Mouse (Mus musculus) forebrain, postnatal 0 days (tissue): ENCODE data around the gene Rassf5. TPM values are rescaled to one million over a fixed set of nuclear protein-coding genes. Genes with fewer than 3 reads are reported as not detected.

Experiments
- ATAC-seq: fragments of 200-750 bp; cut with Nextera tagmentation; 2 replicates; pipeline ENCODE4 v1.8.0; 2017; ENCODE audit warnings: mild to moderate bottlenecking, moderate library complexity
- DNase-seq: peaks from one replicate; pipeline ENCODE4 v3.0.0-alpha.2; 2015
- H3K27ac ChIP-seq: fragments of 300-500 bp; sonication (generic); 2 replicates; pipeline ENCODE4 v1.5.1; 2014; ENCODE audit warnings: low read depth, mild to moderate bottlenecking, antibody characterized with exemption, low read length, moderate library complexity, mixed read lengths
- H3K27me3 ChIP-seq: fragments of 300-500 bp; sonication (generic); 2 replicates; pipeline ENCODE4 v1.6.1; 2014; ENCODE audit warnings: mild to moderate bottlenecking, low read length, mixed read lengths; ENCODE audit not compliant: insufficient read depth
- H3K36me3 ChIP-seq: fragments of 300-500 bp; sonication (generic); 2 replicates; pipeline ENCODE4 v1.6.1; 2014; ENCODE audit warnings: mild to moderate bottlenecking, moderate library complexity; ENCODE audit not compliant: insufficient read depth
- H3K4me1 ChIP-seq: fragments of 300-500 bp; sonication (generic); 2 replicates; pipeline ENCODE4 v1.6.1; 2014; ENCODE audit warnings: antibody characterized with exemption; ENCODE audit not compliant: insufficient read depth
- H3K4me2 ChIP-seq: fragments of 300-500 bp; sonication (generic); 2 replicates; pipeline ENCODE4 v1.6.1; 2014; ENCODE audit warnings: low read depth, mild to moderate bottlenecking, moderate library complexity
- H3K4me3 ChIP-seq: fragments of 300-500 bp; sonication (generic); 2 replicates; pipeline ENCODE4 v1.5.1; 2014; ENCODE audit warnings: low read depth, low read length, mixed read lengths
- H3K9ac ChIP-seq: fragments of 300-500 bp; sonication (generic); 2 replicates; pipeline ENCODE4 v1.6.1; 2014; ENCODE audit warnings: mild to moderate bottlenecking
- H3K9me3 ChIP-seq: fragments of 300-500 bp; sonication (generic); 2 replicates; pipeline ENCODE4 v1.6.1; 2016; ENCODE audit warnings: low read length
- CTCF ChIP-seq: sonication (generic); IDR thresholded peaks from 2 replicates; pipeline ENCODE4 v1.5.1; 2016; ENCODE audit warnings: antibody characterized with exemption, control low read depth, low read depth
- WGBS: fragments of 180-500 bp; shearing (Covaris S2); extraction: QIAGEN DNeasy Blood & Tissue Kit; methylation state at CpG from one replicate; pipeline ENCODE4 v1.1.7; 2014; 5-methylcytosine and 5-hydroxymethylcytosine counted together
- polyA plus RNA-seq: library from polyadenylated mRNA; unstranded; fragments of >200 nt; fragmentation: Nextera tagmentation; extraction: Ambion mirVana; gene quantifications from 2 replicates; pipeline ENCODE4 v1.2.1, GENCODE M21; 2015
- total RNA-seq: library from RNA; depleted of rRNA; stranded (reverse); fragments of >200 nt; gene quantifications from 2 replicates; pipeline ENCODE4 v1.2.3, GENCODE M21; 2014

Rassf5 gene
- total and polyA plus RNA-seq, 2 experiments from 2014 or later = 2.7 to 6.7 TPM

DNA sequence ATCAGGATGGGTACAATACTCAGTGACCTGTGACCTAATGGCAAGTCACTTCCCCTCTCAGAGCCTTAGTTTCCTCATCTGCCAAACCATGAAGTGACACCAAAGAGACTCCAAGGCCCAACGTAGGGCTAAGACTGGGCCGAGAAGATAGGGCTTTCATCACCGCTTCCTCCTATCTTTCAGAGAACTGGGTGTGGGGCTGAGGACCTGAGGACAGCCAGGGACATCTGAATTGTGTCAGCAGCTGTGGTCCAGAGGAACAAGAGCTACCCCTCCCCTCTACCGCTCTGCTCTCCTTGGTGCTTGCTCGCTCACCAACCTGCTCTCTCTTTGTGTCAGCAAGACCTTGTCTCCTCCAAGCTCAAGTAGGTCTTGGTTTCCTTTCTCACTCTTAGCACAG is 56.4 kb downstream of the Rassf5 start:
- H3K36me3 ChIP-seq = no peaks in the 10 kb centered on the region
- H3K9me3 ChIP-seq = no peaks in the 10 kb centered on the region
- TF ChIP-seq CTCF = no peak
- ATAC-seq = no peak
- 97% methylated on average over 5 of the region's 5 CpGs for WGBS
- no peak overlapping the region for H3K27ac ChIP-seq
- no peak overlapping the region for H3K4me3 ChIP-seq
- no peak overlapping the region for H3K9ac ChIP-seq
- DNase-seq = no peak
- H3K27me3 ChIP-seq = no peaks in the 10 kb centered on the region
- H3K4me1 ChIP-seq = no peaks in the 10 kb centered on the region
- no peak overlapping the region for H3K4me2 ChIP-seq

DNA sequence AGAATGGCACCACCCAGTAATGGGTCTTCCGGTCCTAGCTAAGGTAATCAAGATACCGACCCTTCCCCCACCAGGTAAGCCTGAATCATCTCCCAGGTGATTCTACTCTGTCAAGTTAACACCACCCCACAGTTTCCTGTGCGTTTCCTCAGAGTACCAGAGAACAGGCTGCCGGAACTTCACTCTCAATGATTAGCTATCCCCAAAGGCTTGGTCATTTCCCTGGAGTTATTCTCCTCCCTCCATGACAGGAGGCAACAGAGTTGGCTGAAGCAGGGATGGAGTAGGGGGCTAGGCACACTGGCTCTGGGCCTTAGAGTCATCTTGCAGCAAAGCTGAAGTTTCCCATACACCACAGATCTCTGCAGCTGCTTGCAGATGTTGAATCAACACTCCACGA is 57.2 kb downstream of the Rassf5 start:
- Histone ChIP-seq H3K36me3 (no peaks in the 10 kb centered on the region), H3K9me3 (no peaks in the 10 kb centered on the region), H3K4me1 (no peaks in the 10 kb centered on the region), H3K9ac (no peak overlapping the region), H3K27me3 (no peaks in the 10 kb centered on the region), H3K4me3 (no peak overlapping the region), H3K27ac (no peak overlapping the region), H3K4me2 (no peak overlapping the region)
- ATAC-seq = no peak
- no peak for TF ChIP-seq CTCF
- no peak for DNase-seq
- WGBS = 93% methylated on average over 5 of the region's 5 CpGs

DNA sequence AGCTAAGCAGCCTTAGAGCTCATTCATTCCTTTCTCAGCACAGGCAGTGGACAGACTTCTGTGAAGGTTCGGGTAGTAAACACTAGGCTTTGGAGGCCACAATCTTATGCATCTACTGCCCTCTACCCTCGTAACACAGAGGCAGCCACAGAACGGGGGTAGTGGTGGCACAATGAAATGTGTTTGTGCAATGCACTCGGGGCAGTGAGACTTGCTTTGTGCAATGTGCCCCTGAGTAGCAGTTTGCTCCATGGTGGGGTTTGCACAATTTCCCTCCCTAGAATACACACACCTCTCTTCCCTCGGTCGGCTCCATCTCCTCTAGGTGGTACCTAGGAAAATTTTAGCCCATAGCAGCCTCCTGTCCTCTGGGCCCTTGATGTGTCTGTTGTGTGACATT is 58.1 kb downstream of the Rassf5 start:
- Histone ChIP-seq H3K27ac (no peak overlapping the region), H3K4me1 (no peaks in the 10 kb centered on the region), H3K9me3 (no peaks in the 10 kb centered on the region), H3K4me2 (no peak overlapping the region), H3K36me3 (no peaks in the 10 kb centered on the region), H3K27me3 (no peaks in the 10 kb centered on the region), H3K4me3 (no peak overlapping the region), H3K9ac (no peak overlapping the region)
- 71% methylated on average over 6 of the region's 6 CpGs for WGBS
- TF ChIP-seq CTCF = no peak
- ATAC-seq (no peak), DNase-seq (no peak)

DNA sequence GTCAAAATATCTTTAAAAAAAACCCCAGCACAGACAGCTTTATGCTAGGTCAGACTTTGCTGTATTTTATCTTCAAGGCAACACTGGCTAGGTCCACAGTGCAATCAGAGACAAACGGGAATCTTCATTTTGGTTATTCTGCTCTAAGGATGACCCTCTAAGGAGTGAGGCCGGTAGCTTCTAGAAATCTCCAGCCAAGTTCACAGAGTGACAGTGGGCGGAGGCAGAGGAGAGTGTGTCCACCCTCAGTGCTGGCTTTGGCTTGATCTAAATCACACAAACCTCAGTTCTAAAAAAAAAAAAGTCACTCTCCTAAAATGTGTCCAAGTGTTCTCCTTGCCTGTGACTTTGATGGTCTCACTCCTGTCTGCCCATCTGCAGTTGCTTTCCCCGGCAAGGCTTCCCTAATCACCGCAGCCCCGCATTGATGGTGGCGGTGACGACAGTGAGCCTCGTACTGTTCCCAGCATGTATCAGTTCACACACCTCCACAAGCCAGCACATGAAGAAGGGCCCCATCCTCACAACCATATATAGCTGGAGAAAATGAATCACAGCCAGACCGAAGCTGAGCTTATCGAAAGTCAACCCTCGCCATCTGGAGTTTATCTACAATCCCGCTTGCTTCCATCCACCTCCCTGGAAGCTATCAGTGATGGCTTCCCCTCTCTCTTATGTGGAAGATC is 59.1 kb downstream of the Rassf5 start:
- WGBS = 79% methylated on average over 13 of the region's 13 CpGs
- Histone ChIP-seq H3K36me3 (0 out of 2 replicates have a peak, but pooled peaks cover 2% of the 10 kb centered on the region), H3K4me3 (no peak overlapping the region), H3K4me1 (no peaks in the 10 kb centered on the region), H3K9ac (no peak overlapping the region), H3K27me3 (no peaks in the 10 kb centered on the region), H3K27ac (no peak overlapping the region), H3K9me3 (no peaks in the 10 kb centered on the region), H3K4me2 (no peak overlapping the region)
- ATAC-seq = peak; percentile 53
- DNase-seq = no peak
- TF ChIP-seq CTCF = no peak

DNA sequence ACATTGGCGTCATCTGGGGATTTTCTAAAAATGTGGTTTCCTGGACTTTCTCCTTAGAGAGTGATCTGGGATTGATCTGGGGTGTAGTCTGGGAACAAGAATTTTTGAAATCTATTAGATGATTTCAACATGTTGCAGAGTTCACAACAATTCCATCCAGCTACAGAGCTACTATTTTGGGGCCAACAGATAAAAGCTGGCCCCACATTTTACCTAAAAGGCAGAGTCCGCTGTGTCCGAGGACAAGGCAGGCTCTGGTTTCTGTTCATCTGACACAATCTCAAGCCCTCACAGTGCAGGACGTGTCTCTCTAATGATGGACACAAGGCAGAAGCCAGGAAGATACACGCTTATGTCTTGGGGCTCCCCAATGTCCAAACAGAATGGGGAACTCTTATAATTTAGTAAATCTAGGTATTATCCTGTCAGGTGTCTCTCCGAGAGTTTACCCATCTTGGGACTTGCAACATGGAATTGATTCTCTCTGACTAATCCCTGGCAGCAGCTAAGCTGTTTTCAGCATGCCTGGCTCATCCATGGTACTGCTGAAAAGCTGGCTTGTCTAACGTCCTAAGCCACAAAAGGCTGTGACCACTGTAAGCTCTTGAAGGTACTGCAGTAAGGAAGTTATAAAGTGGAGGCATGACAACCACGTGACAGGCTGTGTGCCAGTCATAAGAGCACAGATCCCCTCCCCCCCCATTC is 60.0 kb downstream of the Rassf5 start:
- DNase-seq (no peak), ATAC-seq (no peak)
- Histone ChIP-seq H3K9ac (no peak overlapping the region), H3K36me3 (peaks cover 11% of the 10 kb centered on the region; the same call in 1 of the 2 replicates), H3K9me3 (no peaks in the 10 kb centered on the region), H3K27ac (no peak overlapping the region), H3K4me3 (no peak overlapping the region), H3K27me3 (no peaks in the 10 kb centered on the region), H3K4me1 (no peaks in the 10 kb centered on the region), H3K4me2 (no peak overlapping the region)
- TF ChIP-seq CTCF = no peak
- 82% methylated on average over 8 of the region's 8 CpGs for WGBS

DNA sequence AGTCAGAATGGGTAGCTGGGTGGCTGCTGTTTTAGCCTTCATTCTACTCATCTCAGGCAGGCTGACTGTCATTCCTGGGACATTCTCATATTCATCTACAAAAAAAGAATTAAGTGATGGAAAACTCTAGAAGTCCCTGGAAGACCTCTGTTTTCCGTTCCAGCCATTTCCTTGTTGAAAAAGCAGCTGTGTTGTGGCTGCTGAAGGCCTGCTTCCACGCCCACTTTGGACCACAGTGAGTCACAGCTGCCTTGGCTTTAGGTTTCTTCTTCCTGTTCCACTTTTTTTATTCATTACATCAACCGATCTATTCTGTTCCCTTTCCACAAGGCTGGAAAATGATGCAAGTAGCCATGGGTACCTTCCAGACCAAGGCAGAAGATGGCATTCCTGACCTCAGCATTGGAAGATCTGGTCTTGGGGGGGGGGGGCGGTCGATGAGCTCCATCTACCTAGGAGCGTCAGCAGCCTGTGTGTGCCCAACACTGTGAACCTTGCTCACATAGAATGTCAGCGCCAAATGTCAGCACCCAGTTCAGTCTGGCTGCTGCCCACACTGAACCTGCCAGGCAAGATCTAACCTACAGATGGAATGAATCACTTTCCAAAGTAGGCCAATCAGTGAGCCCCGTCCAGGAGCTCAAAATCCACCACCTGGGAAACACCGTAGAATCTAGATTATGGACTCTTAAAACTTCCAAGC is 60.7 kb downstream of the Rassf5 start:
- no peaks in the 10 kb centered on the region for H3K4me1 ChIP-seq
- H3K36me3 ChIP-seq = peaks cover 13% of the 10 kb centered on the region; the same call in 1 of the 2 replicates
- H3K9me3 ChIP-seq = no peaks in the 10 kb centered on the region
- H3K27me3 ChIP-seq = no peaks in the 10 kb centered on the region
- DNase-seq (no peak), ATAC-seq (no peak)
- H3K4me2 ChIP-seq = no peak overlapping the region
- no peak overlapping the region for H3K4me3 ChIP-seq
- no peak overlapping the region for H3K9ac ChIP-seq
- H3K27ac ChIP-seq = no peak overlapping the region
- TF ChIP-seq CTCF = no peak
- 87% methylated on average over 9 of the region's 9 CpGs for WGBS

DNA sequence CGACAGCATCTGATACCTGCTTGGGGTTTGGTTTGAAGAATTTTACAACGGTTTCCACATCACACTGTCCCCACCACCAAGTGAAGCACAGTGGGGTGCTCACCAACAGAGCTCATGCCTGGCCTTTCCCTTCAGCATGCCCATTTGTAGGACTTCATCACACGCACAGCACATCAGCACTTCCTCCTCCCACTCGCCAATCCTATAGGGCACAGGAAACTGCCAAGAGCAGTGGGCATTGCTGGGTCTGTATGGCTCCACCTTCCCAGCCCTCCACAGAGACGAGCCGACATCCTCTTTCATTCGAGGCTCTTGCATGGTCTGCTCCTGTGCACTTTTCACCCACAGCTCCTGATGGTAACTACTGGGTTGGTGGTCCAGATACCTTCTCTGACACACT is 61.9 kb downstream of the Rassf5 start:
- H3K27me3 ChIP-seq = no peaks in the 10 kb centered on the region
- H3K36me3 ChIP-seq = peaks cover 18% of the 10 kb centered on the region; the same call in 1 of the 2 replicates
- no peak overlapping the region for H3K4me2 ChIP-seq
- no peaks in the 10 kb centered on the region for H3K9me3 ChIP-seq
- H3K9ac ChIP-seq = no peak overlapping the region
- H3K4me1 ChIP-seq = no peaks in the 10 kb centered on the region
- no peak for TF ChIP-seq CTCF
- ATAC-seq (no peak), DNase-seq (no peak)
- WGBS = 80% methylated on average over 7 of the region's 7 CpGs
- no peak overlapping the region for H3K27ac ChIP-seq
- no peak overlapping the region for H3K4me3 ChIP-seq
